Mouse (Mus musculus) lung, embryonic 16.5 days (tissue): ENCODE measurements at regions not wholly inside any gene's neighbourhood (a gene's known extent, or its start where the extent isn't known, plus 50 kb on each side); places are given as distances from the start of the nearest gene placed in this dataset.
A peak's percentile ranks its signal among the peaks of the same experiment; 100 is the strongest.
"Not testable (repeated sequence)": the region's sequence is repeated elsewhere in the genome, so short reads cannot be mapped to it uniquely, and the experiment has no call there.

ENCODE experiments used
- ATAC-seq: fragments of 200-750 bp; cut with Nextera tagmentation; 2 replicates; pipeline ENCODE4 v1.8.0; 2017; ENCODE audit warnings: low read depth, mild to moderate bottlenecking, moderate library complexity
- H3K27ac ChIP-seq: fragments of 300-500 bp; sonication (generic); 2 replicates; pipeline ENCODE4 v1.5.1; 2014; ENCODE audit warnings: mild to moderate bottlenecking, control low read depth, low read length
- H3K27me3 ChIP-seq: fragments of 300-500 bp; sonication (generic); 2 replicates; pipeline ENCODE4 v1.6.1; 2014; ENCODE audit warnings: low read depth, low read length, mixed read lengths; ENCODE audit not compliant: control insufficient read depth, insufficient read depth
- H3K36me3 ChIP-seq: fragments of 300-500 bp; sonication (generic); 2 replicates; pipeline ENCODE4 v1.6.1; 2014; ENCODE audit warnings: low read length; ENCODE audit not compliant: control insufficient read depth, insufficient read depth
- H3K4me1 ChIP-seq: fragments of 300-500 bp; sonication (generic); replicated peaks from 2 replicates; pipeline ENCODE4 v1.6.1; 2014; ENCODE audit warnings: low read length, mixed read lengths; ENCODE audit not compliant: control insufficient read depth, insufficient read depth
- H3K4me2 ChIP-seq: fragments of 300-500 bp; sonication (generic); 2 replicates; pipeline ENCODE4 v1.6.1; 2014; ENCODE audit warnings: low read depth, low read length, control low read depth
- H3K4me3 ChIP-seq: fragments of 300-500 bp; sonication (generic); 2 replicates; pipeline ENCODE4 v1.5.1; 2014; ENCODE audit warnings: mild to moderate bottlenecking, low read length, control low read depth
- H3K9ac ChIP-seq: fragments of 300-500 bp; sonication (generic); 2 replicates; pipeline ENCODE4 v1.6.1; 2014; ENCODE audit warnings: low read length, control low read depth
- H3K9me3 ChIP-seq: fragments of 300-500 bp; sonication (generic); 2 replicates; pipeline ENCODE4 v1.6.1; 2016; ENCODE audit warnings: low read length; ENCODE audit not compliant: control insufficient read depth
- WGBS: fragments of 180-500 bp; shearing (Covaris S2); extraction: QIAGEN DNeasy Blood & Tissue Kit; methylation state at CpG from one replicate; pipeline ENCODE4 v1.1.7; 2014; 5-methylcytosine and 5-hydroxymethylcytosine counted together

DNA sequence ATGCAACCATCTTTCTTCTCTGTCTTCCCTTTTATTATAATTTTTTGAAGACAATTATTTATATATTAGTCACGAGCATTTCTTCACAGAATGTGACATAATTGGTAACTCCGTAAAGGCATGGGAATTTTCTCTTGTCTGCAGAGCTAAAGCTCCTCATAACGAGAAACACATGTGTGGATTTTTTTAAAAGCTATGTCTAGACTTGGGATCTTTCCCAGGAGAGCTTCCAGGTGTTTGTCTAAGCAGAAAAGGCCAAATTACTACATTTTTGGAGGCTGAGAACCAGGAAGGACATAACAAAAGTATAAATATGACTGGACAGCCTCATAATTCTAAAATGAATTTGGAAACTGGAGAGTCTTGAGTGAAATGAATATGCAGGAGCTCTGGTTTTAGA, 125.2 kb upstream of the Tmc3 start:
- ATAC-seq, result no peak
- H3K36me3 ChIP-seq, result no peaks in the 10 kb centered on the region
- no peak overlapping the region for H3K27ac ChIP-seq
- no peak overlapping the region for H3K4me3 ChIP-seq
- no peak overlapping the region for H3K4me2 ChIP-seq
- no peaks in the 10 kb centered on the region for H3K4me1 ChIP-seq
- H3K9me3 ChIP-seq, result no peaks in the 10 kb centered on the region
- H3K9ac ChIP-seq, result no peak overlapping the region
- WGBS, result 58% methylated on average over 3 of the region's 3 CpGs
- no peaks in the 10 kb centered on the region for H3K27me3 ChIP-seq

DNA sequence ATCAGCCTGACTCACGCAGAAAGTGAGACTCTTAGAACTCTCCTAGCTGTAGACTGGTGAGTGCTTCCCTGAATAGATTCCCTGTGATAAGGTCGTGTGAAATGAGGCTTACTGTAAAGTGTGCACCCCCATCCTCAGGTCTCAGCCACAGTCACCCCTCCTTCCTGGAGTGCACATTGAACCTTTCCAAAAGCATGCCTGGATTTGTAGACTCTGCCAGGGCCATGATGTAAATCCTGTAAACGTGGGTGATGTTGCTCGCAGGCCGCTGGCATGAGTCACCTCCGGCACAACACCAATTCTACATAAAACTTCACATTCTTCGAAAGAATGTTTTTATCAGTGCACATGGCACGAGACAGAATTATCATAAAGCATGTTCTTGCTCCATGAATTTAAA, 117.7 kb upstream of the Tmc3 start:
- Histone ChIP-seq H3K4me3 (no peak overlapping the region), H3K27ac (no peak overlapping the region), H3K4me2 (no peak overlapping the region), H3K27me3 (no peaks in the 10 kb centered on the region), H3K4me1 (no peaks in the 10 kb centered on the region), H3K9me3 (no peaks in the 10 kb centered on the region), H3K36me3 (no peaks in the 10 kb centered on the region), H3K9ac (no peak overlapping the region)
- WGBS, result 52% methylated on average over 8 of the region's 8 CpGs
- no peak for ATAC-seq

DNA sequence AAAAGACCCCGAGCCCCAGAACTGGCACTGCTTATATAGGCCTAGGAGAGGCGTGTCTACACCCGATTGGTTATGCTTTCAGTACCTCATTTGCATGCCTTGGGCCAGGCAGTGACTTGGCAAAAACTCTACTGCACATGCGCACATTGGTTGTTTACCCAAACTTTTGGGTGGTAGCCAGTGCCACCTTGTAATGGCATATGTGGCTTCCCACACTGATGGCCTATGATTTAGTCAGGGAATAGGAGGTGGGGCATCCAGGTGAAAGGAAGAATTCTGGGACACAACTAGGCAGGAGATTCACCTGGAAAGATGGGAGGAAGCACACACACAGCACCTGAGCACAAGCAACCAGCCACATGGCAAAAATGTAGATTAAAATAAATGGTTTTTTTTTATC, 114.9 kb upstream of the Tmc3 start:
- not testable (repeated sequence) for H3K4me2 ChIP-seq, H3K9me3 ChIP-seq, H3K9ac ChIP-seq, H3K27ac ChIP-seq, H3K4me3 ChIP-seq, H3K27me3 ChIP-seq, H3K4me1 ChIP-seq, H3K36me3 ChIP-seq, ATAC-seq
- 81% methylated on average over 4 of the region's 4 CpGs for WGBS

DNA sequence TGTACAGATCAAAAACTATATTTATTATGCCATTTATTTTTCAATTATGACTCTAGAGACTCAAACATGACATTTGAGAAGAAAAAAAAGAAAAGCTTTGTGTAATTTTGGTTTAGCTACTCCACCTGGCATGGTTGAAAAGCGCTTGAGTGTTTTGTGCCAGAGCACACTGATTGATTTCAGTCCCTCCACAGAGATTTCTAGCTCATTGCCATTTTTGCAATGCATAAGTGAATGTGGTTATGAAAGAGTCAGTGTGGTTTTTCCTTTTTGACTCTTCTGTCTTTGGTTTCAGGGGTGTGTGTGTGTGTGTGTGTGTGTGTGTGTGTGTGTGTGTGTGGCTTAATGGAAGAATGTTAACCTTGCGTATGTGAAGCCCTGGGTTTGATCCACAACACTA, 113.6 kb upstream of the Tmc3 start:
- Histone ChIP-seq H3K4me2 (no peak overlapping the region), H3K27ac (no peak overlapping the region), H3K36me3 (no peaks in the 10 kb centered on the region), H3K4me1 (peaks cover 11% of the 10 kb centered on the region), H3K27me3 (no peaks in the 10 kb centered on the region), H3K4me3 (no peak overlapping the region), H3K9me3 (no peaks in the 10 kb centered on the region), H3K9ac (no peak overlapping the region)
- no peak for ATAC-seq
- 77% methylated on average over 2 of the region's 2 CpGs for WGBS

DNA sequence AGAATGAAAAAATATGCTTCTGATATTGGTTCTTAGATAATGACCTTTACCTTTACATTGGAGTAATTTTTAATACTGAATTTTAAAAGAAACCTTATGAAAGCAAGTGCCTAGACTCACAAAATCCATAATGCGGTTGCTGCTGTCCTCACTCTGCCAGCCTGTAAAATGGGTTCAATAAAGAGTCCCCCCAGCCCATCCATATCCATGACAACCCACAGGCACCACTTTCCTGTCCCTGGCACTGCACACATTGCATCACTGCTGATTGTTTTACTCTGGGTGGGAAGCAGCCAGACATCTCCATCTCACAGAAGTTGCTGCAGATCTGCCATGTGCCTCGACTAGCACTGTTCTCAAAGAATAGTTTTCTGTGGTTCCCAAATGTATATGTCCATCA, 110.3 kb upstream of the Tmc3 start:
- H3K9me3 ChIP-seq, result no peaks in the 10 kb centered on the region
- no peak for ATAC-seq
- peaks cover 26% of the 10 kb centered on the region for H3K4me1 ChIP-seq
- H3K9ac ChIP-seq, result no peak overlapping the region
- H3K36me3 ChIP-seq, result no peaks in the 10 kb centered on the region
- H3K4me2 ChIP-seq, result no peak overlapping the region
- H3K4me3 ChIP-seq, result no peak overlapping the region
- H3K27me3 ChIP-seq, result no peaks in the 10 kb centered on the region
- 93% methylated on average over 2 of the region's 2 CpGs for WGBS
- no peak overlapping the region for H3K27ac ChIP-seq

DNA sequence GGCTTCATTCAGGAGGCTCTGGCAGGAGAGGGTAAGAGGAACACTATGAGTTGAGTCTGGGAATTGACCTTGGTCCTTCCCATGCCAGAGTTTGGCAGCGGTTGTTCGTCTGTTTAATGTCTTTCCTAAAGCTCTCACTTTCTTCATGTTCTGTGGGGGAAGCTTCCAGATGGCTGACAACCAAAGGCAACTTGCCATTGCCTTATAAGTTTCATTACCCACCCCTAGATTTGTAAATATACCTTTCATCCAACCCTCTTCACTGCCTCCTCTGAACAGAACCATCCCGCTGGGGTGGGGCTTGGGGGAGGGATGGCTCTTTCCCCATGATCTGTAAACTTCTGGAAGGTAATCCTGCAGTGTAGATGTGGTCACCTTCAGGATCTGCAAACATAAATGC, 109.7 kb upstream of the Tmc3 start:
- H3K4me2 ChIP-seq, result no peak overlapping the region
- 60% methylated on average over 3 of the region's 3 CpGs for WGBS
- no peak overlapping the region; the same call in 1 of the 2 replicates for H3K27ac ChIP-seq
- no peaks in the 10 kb centered on the region for H3K27me3 ChIP-seq
- peak; percentile 27 for ATAC-seq
- H3K4me1 ChIP-seq, result peaks cover 26% of the 10 kb centered on the region
- no peak overlapping the region for H3K9ac ChIP-seq
- no peaks in the 10 kb centered on the region for H3K9me3 ChIP-seq
- H3K36me3 ChIP-seq, result no peaks in the 10 kb centered on the region
- H3K4me3 ChIP-seq, result no peak overlapping the region

DNA sequence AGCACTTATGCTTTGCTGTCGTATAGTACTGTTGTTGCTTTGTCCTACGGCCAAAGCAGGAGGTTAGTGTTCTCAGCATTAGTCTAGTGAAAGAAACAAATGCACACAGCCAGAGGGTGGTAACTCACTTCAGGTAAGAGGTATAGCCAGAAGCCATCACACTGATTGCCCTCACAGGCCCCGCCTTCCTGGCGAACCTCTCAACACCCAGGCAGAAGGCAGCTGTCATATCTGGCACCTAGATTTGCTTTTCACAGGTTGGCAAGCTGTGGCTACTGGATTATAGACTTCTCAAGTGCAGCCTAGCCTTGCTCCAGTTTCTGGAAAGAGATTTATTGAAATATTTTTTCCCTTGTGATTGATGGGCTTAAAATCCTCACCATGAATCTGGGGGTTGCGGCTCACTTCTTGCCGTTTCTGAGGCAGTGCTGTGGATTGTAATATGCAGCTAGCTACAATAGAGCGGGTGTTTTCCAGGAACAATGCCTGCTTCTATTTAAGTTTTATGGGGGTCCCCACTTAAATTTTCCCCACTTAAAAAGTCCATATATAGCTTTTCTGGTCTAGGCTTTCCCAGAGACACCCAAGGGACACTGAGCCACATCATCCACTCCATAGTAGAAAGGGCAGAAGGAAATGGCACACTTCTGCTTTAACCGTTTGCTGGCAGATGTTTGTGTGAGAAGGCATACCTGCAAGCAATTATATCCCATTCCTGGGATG, 109.1 kb upstream of the Tmc3 start:
- Histone ChIP-seq H3K4me1 (peaks cover 26% of the 10 kb centered on the region), H3K4me3 (no peak overlapping the region), H3K9ac (no peak overlapping the region), H3K4me2 (no peak overlapping the region), H3K36me3 (no peaks in the 10 kb centered on the region), H3K27me3 (no peaks in the 10 kb centered on the region), H3K27ac (no peak overlapping the region; the same call in 1 of the 2 replicates), H3K9me3 (no peaks in the 10 kb centered on the region)
- peak; percentile 18; the same call in 1 of the 2 replicates for ATAC-seq
- WGBS, result 60% methylated on average over 8 of the region's 8 CpGs

DNA sequence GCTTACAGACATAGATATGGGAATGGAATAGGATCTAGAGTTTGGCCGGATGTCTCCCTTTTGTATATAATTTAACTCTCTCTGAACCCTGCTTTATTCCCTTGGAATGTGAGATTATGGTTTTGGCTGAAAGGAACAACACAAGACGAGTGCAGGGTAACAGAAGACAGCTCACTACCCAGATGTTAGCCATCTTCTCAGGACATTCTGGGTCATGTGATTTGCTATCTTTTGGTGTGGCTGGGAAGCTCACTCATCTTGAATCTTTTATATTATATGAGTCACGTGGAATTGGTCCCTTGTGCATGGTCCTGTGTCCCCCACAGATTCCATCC, 108.6 kb upstream of the Tmc3 start:
- no peak overlapping the region for H3K9ac ChIP-seq
- H3K27ac ChIP-seq, result no peak overlapping the region
- 50% methylated on average over 3 of the region's 3 CpGs for WGBS
- H3K4me1 ChIP-seq, result peaks cover 26% of the 10 kb centered on the region
- H3K9me3 ChIP-seq, result no peaks in the 10 kb centered on the region
- H3K4me2 ChIP-seq, result no peak overlapping the region
- H3K4me3 ChIP-seq, result no peak overlapping the region
- H3K27me3 ChIP-seq, result no peaks in the 10 kb centered on the region
- no peaks in the 10 kb centered on the region for H3K36me3 ChIP-seq
- peak; percentile 50; the same call in 1 of the 2 replicates for ATAC-seq

DNA sequence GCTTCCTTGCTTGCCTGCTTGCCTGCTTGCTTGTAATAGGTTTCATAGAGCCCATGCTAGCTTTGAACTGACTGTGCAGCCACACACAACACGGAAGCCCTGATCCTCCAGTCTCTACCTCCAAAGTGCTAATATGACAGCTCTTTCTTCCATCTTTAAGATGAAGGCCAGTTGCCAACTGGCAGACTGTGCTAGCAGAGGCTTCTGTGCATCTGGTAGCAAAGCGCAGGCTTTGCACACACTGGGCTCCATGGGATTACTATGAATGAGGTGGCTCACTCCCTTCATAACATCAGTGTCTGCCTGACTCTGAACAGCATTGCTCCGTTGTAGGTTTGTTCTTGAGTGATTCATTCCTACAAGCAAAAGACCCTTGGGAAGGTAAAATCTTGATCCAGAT, 107.9 kb upstream of the Tmc3 start:
- H3K4me2 ChIP-seq, result no peak overlapping the region
- H3K4me1 ChIP-seq, result peaks cover 26% of the 10 kb centered on the region
- H3K27ac ChIP-seq, result no peak overlapping the region
- H3K9ac ChIP-seq, result no peak overlapping the region
- no peaks in the 10 kb centered on the region for H3K9me3 ChIP-seq
- no peak for ATAC-seq
- no peak overlapping the region for H3K4me3 ChIP-seq
- no peaks in the 10 kb centered on the region for H3K36me3 ChIP-seq
- 70% methylated on average over 3 of the region's 3 CpGs for WGBS
- H3K27me3 ChIP-seq, result no peaks in the 10 kb centered on the region

DNA sequence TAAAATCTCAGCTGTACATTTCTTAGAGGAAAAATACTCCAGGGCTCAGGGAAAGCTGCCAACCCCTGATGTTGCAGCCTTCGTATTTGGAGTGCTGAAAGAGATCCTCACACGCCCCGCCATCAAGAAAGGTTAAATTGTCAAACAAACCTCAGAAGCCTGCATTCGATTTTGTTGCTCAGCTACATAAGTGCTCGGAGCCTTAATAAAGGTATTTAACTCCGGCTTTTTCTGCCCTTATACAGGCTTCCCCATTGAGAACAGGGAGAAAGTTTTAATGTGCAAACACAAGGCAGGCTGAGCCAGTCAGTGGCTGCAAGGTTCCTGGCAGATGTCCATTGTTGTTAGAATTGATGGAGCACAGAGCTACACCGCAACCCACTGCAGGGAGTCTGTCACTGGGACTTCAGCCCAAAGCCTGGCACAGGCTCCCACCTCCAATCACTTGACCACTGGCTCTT, 107.0 kb upstream of the Tmc3 start:
- Histone ChIP-seq H3K4me2 (peak overlapping the region; percentile 28), H3K4me3 (no peak overlapping the region)
- ATAC-seq, result peak; percentile 63

More for the DNA sequence above, 107.0 kb upstream of the Tmc3 start:
- Histone ChIP-seq H3K36me3 (no peaks in the 10 kb centered on the region), H3K27ac (peak overlapping the region; percentile 9; the same call in 1 of the 2 replicates), H3K27me3 (no peaks in the 10 kb centered on the region), H3K9me3 (no peaks in the 10 kb centered on the region), H3K4me1 (peaks cover 26% of the 10 kb centered on the region), H3K9ac (no peak overlapping the region)
- 12% methylated on average over 7 of the region's 7 CpGs for WGBS
